Mouse (Mus musculus): ENCODE measurements around the gene Gm3402. TPM values are rescaled to one million over a fixed set of nuclear protein-coding genes. Genes with fewer than 3 reads are reported as not detected.
"Not testable (repeated sequence)": the region's sequence is repeated elsewhere in the genome, so short reads cannot be mapped to it uniquely, and the experiment has no call there.

Gm3402 gene
- not detected in 2 replicates for polyA plus RNA-seq (2012; rRNA removed)

DNA sequence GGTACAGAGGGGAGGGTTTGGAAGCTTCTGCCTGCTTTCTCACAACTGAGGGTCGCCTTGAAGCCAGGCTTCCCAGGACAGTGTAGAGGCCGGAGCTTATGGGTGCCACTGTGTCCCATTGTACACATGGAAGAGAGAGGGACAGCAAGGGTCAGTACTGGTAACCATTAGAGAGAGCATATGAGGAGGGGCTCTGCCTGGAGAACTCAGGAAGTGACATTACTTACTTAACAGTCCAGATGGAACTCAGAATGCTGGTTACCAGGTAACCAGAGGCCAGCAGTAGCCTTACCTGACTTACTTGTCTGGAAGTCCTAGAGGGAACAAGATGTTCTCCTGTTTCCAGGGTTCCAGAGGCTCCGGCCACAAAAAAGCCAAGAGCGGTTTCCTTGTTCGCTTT lies at the start of gene Gm3402:
Gene Gm3402 (plus strand): TSS at position 301 of the 400 bp plus-strand sequence.
- not testable (repeated sequence) for DNase-seq; H3K4me1 ChIP-seq (ENCODE audit: control insufficient read depth, insufficient read depth, low read length); H3K4me3 ChIP-seq (replicated peaks; ENCODE audit: extremely low read depth, low read depth, low read length)
- WGBS = 100% methylated on average over 2 of the region's 5 CpGs

DNA sequence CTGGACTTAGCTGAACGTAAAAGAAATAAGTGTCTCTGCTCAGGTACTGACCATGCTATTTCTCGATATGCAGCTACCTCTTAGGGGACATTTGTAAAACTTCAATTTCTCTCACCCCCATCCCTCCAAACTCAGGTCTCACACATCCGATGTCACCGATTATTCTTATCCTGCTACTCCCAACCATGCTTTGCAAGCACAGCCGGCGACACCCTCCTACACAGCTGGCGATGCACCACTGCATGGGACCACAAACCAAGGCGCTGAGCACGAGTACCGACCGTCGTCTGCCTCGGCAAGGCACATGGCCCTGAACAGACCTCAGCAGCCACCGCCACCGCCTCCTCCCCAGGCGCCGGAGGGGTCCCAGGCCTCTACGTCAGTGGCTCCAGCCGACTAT lies 47.3 kb upstream of the Gm3402 start:
- Histone ChIP-seq H3K4me1 (ENCODE audit: control insufficient read depth, insufficient read depth, low read length) (no peaks in the 10 kb centered on the region), H3K4me3 (replicated peaks; ENCODE audit: extremely low read depth, low read depth, low read length) (no peak overlapping the region)
- TF ChIP-seq CTCF (IDR thresholded peaks at IDR 0.05; ENCODE audit: insufficient read depth, low read length) (no peak), POLR2A (IDR thresholded peaks at IDR 0.05; ENCODE audit: borderline replicate concordance, extremely low read depth, low read depth, low read length) (no peak)
- WGBS = 92% methylated on average over 19 of the region's 19 CpGs
- DNase-seq = no peak

- no peak for TF ChIP-seq CTCF (IDR thresholded peaks at IDR 0.05; ENCODE audit: insufficient read depth, low read length)
- no peak for TF ChIP-seq POLR2A (IDR thresholded peaks at IDR 0.05; ENCODE audit: borderline replicate concordance, extremely low read depth, low read depth, low read length)
- 86% methylated on average over 9 of the region's 9 CpGs for WGBS
Observed at GRCm38 (mm10) chr5:146468311-146468710, 45.6 kb upstream of the Gm3402 start.

GRCm38 (mm10) chr5:146470821-146471220 lies 43.1 kb upstream of the Gm3402 start:
- WGBS = 85% methylated on average over 9 of the region's 9 CpGs
- TF ChIP-seq CTCF (IDR thresholded peaks at IDR 0.05; ENCODE audit: insufficient read depth, low read length) (no peak), POLR2A (IDR thresholded peaks at IDR 0.05; ENCODE audit: borderline replicate concordance, extremely low read depth, low read depth, low read length) (no peak)
- no peak for DNase-seq
- Histone ChIP-seq H3K4me3 (replicated peaks; ENCODE audit: extremely low read depth, low read depth, low read length) (no peak overlapping the region), H3K4me1 (ENCODE audit: control insufficient read depth, insufficient read depth, low read length) (no peaks in the 10 kb centered on the region)

More at GRCm38 (mm10) chr5:146468311-146468710, 45.6 kb upstream of the Gm3402 start:
- no peak overlapping the region for H3K4me3 ChIP-seq (replicated peaks; ENCODE audit: extremely low read depth, low read depth, low read length)
- no peaks in the 10 kb centered on the region for H3K4me1 ChIP-seq (ENCODE audit: control insufficient read depth, insufficient read depth, low read length)
- no peak for DNase-seq

- WGBS = 73% methylated on average over 5 of the region's 5 CpGs
- DNase-seq = no peak
- TF ChIP-seq POLR2A (IDR thresholded peaks at IDR 0.05; ENCODE audit: borderline replicate concordance, extremely low read depth, low read depth, low read length) (no peak), CTCF (IDR thresholded peaks at IDR 0.05; ENCODE audit: insufficient read depth, low read length) (no peak)
Observed at GRCm38 (mm10) chr5:146471311-146471710, 42.6 kb upstream of the Gm3402 start.

GRCm38 (mm10) chr5:146471821-146472220 lies 42.1 kb upstream of the Gm3402 start:
- WGBS = 90% methylated on average over 12 of the region's 12 CpGs
- TF ChIP-seq CTCF (IDR thresholded peaks at IDR 0.05; ENCODE audit: insufficient read depth, low read length) (no peak), POLR2A (IDR thresholded peaks at IDR 0.05; ENCODE audit: borderline replicate concordance, extremely low read depth, low read depth, low read length) (no peak)

More at GRCm38 (mm10) chr5:146471311-146471710, 42.6 kb upstream of the Gm3402 start:
- H3K4me1 ChIP-seq (ENCODE audit: control insufficient read depth, insufficient read depth, low read length) = no peaks in the 10 kb centered on the region
- no peak overlapping the region for H3K4me3 ChIP-seq (replicated peaks; ENCODE audit: extremely low read depth, low read depth, low read length)

GRCm38 (mm10) chr5:146479564-146479963 lies 34.4 kb upstream of the Gm3402 start:
- peak; percentile 14 for DNase-seq
- not testable (repeated sequence) for H3K4me3 ChIP-seq (replicated peaks; ENCODE audit: extremely low read depth, low read depth, low read length)

More at GRCm38 (mm10) chr5:146471821-146472220, 42.1 kb upstream of the Gm3402 start:
- no peak for DNase-seq
- Histone ChIP-seq H3K4me3 (replicated peaks; ENCODE audit: extremely low read depth, low read depth, low read length) (no peak overlapping the region), H3K4me1 (ENCODE audit: control insufficient read depth, insufficient read depth, low read length) (no peaks in the 10 kb centered on the region)

GRCm38 (mm10) chr5:146481665-146482064 lies 32.3 kb upstream of the Gm3402 start, which contains the start of gene Gm6408:
Gm6408 (plus strand) TSS chr5:146481965.
- H3K4me1 ChIP-seq (ENCODE audit: control insufficient read depth, insufficient read depth, low read length); DNase-seq; H3K4me3 ChIP-seq (replicated peaks; ENCODE audit: extremely low read depth, low read depth, low read length): not testable (repeated sequence)
- 83% methylated on average over 3 of the region's 3 CpGs for WGBS

More at GRCm38 (mm10) chr5:146479564-146479963, 34.4 kb upstream of the Gm3402 start:
- peak; percentile 10; the same call in 1 of the 2 replicates for TF ChIP-seq CTCF (IDR thresholded peaks at IDR 0.05; ENCODE audit: insufficient read depth, low read length)
- WGBS = 8% methylated on average over 4 of the region's 4 CpGs
- not testable (repeated sequence) for H3K4me1 ChIP-seq (ENCODE audit: control insufficient read depth, insufficient read depth, low read length)

- not testable (repeated sequence) for H3K4me3 ChIP-seq (replicated peaks; ENCODE audit: extremely low read depth, low read depth, low read length); H3K4me1 ChIP-seq (ENCODE audit: control insufficient read depth, insufficient read depth, low read length)
- DNase-seq = peak; percentile 7
- whole genome bisulfite sequencing = 5% methylated on average over 3 of the region's 4 CpGs
Observed at GRCm38 (mm10) chr5:146488959-146489358, 25.0 kb upstream of the Gm3402 start.

GRCm38 (mm10) chr5:146491063-146491462 lies 22.9 kb upstream of the Gm3402 start, which contains the start of gene Gm6370:
Gm6370 (plus strand) TSS chr5:146491363.
- DNase-seq; H3K4me3 ChIP-seq (replicated peaks; ENCODE audit: extremely low read depth, low read depth, low read length); H3K4me1 ChIP-seq (ENCODE audit: control insufficient read depth, insufficient read depth, low read length): not testable (repeated sequence)
- WGBS = no CpG with 5 or more reads among the region's 5 CpGs

DNA sequence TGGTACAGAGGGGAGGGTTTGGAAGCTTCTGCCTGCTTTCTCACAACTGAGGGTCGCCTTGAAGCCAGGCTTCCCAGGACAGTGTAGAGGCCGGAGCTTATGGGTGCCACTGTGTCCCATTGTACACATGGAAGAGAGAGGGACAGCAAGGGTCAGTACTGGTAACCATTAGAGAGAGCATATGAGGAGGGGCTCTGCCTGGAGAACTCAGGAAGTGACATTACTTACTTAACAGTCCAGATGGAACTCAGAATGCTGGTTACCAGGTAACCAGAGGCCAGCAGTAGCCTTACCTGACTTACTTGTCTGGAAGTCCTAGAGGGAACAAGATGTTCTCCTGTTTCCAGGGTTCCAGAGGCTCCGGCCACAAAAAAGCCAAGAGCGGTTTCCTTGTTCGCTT lies 11.8 kb upstream of the Gm3402 start, which contains the start of gene 4930449I24Rik:
Gene 4930449I24Rik (plus strand): TSS at position 301 of the 400 bp plus-strand sequence.
- no CpG with 5 or more reads among the region's 5 CpGs for WGBS
- H3K4me1 ChIP-seq (ENCODE audit: control insufficient read depth, insufficient read depth, low read length); H3K4me3 ChIP-seq (replicated peaks; ENCODE audit: extremely low read depth, low read depth, low read length); DNase-seq: not testable (repeated sequence)

DNA sequence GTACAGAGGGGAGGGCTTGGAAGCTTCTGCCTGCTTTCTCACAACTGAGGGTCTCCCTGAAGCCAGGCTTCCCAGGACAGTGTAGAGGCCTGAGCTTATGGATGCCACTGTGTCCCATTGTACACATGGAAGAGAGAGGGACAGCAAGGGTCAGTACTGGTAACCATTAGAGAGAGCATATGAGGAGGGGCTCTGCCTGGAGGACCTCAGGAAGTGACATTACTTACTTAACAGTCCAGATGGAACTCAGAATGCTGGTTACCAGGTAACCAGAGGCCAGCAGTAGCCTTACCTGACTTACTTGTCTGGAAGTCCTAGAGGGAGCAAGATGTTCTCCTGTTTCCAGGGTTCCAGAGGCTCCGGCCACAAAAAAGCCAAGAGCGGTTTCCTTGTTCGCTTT lies 11.6 kb downstream of the Gm3402 start, which contains the start of gene Gm3404:
Gene Gm3404 (plus strand): TSS at position 301 of the 400 bp plus-strand sequence.
- WGBS = 97% methylated on average over 3 of the region's 3 CpGs
- peak; percentile 4 for DNase-seq

DNA sequence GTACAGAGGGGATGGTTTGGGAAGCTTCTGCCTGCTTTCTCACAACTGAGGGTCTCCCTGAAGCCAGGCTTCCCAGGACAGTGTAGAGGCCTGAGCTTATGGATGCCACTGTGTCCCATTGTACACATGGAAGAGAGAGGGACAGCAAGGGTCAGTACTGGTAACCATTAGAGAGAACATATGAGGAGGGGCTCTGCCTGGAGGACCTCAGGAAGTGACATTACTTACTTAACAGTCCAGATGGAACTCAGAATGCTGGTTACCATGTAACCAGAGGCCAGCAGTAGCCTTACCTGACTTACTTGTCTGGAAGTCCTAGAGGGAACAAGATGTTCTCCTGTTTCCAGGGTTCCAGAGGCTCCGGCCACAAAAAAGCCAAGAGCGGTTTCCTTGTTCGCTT lies 23.4 kb downstream of the Gm3402 start, which contains the start of gene Gm3409:
Gene Gm3409 (plus strand): TSS at position 301 of the 400 bp plus-strand sequence.
- not testable (repeated sequence) for DNase-seq; H3K4me3 ChIP-seq (replicated peaks; ENCODE audit: extremely low read depth, low read depth, low read length); H3K4me1 ChIP-seq (ENCODE audit: control insufficient read depth, insufficient read depth, low read length)
- 100% methylated on average over 3 of the region's 3 CpGs for WGBS

More for the DNA sequence above, 11.6 kb downstream of the Gm3402 start, which contains the start of gene Gm3404:
- not testable (repeated sequence) for H3K4me1 ChIP-seq (ENCODE audit: control insufficient read depth, insufficient read depth, low read length); H3K4me3 ChIP-seq (replicated peaks; ENCODE audit: extremely low read depth, low read depth, low read length)

DNA sequence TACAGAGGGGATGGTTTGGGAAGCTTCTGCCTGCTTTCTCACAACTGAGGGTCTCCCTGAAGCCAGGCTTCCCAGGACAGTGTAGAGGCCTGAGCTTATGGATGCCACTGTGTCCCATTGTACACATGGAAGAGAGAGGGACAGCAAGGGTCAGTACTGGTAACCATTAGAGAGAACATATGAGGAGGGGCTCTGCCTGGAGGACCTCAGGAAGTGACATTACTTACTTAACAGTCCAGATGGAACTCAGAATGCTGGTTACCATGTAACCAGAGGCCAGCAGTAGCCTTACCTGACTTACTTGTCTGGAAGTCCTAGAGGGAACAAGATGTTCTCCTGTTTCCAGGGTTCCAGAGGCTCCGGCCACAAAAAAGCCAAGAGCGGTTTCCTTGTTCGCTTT lies 41.9 kb downstream of the Gm3402 start, which contains the start of gene Gm3415:
Gene Gm3415 (plus strand): TSS at position 301 of the 400 bp plus-strand sequence.
- DNase-seq; H3K4me1 ChIP-seq (ENCODE audit: control insufficient read depth, insufficient read depth, low read length); H3K4me3 ChIP-seq (replicated peaks; ENCODE audit: extremely low read depth, low read depth, low read length): not testable (repeated sequence)
- no CpG with 5 or more reads among the region's 3 CpGs for WGBS
